Mouse (Mus musculus) right cerebral cortex, adult 2 months (tissue): ENCODE measurements around the gene 1700122O11Rik.

ENCODE experiments used
- DNase-seq, 2 experiments: peaks; one replicate each; pipeline ENCODE4 v3.0.0; 2021 to 2022; ENCODE audit warnings: low spot score in 2 of 2

1700122O11Rik gene

DNA sequence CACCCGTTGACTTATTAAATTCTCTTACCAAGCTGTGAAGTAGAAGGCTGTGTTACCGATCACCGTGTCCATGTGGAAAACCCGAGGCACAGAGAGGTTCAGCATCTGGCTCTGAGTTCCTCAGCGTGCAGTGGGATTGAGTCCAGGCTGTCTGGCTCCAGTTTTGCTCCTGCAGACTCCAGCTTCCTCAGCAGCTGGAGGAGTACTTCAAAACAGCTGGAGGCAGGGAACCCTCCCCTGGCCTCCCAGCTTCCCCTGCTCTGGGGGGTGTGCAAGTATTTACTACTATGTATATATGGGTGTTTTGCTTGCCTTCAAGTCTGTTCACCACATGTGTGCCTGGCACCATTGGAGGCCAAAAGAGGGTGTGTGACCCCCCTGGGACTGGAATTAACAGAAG is 9.8 kb downstream of the 1700122O11Rik start:
- no peak for DNase-seq

DNA sequence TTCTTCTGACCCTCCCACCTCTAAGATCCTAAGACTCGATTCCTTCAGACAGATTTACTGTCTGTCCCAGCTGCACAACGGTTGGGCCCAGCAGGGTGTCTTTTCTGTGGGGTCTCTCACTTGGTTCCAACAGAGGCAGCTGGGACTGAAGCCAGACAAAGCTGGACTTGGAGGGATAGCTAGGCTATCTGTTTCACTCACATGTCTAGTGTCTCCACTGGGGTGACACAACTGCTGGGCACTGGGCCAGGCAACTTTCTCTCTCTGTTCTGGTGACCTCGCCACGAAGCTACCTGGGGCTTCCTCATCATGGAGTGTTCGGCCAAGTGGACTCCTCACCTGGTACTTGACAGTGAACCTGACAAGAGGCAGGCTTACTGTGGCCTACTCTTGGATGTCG is 10.4 kb downstream of the 1700122O11Rik start:
- no peak for DNase-seq

DNA sequence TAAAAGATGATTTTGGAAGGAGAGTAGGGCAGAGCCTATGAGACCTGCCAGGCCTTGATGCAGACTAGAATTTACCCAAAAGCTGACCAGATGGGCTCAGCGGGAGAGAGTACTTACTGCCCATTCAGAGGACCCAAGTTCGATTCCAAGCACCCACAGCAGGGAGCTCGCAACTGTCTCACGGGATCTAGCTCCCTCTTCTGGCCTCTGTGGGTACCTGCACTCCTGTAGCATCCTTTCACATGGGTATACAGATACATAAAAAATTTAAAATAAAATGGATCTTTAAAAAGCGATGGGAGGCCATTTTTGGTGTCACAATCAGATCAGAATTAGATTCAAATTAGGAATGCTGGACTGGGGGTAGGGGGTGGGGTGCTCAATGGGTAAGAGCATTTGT is 11.1 kb downstream of the 1700122O11Rik start:
- DNase-seq = no peak

DNA sequence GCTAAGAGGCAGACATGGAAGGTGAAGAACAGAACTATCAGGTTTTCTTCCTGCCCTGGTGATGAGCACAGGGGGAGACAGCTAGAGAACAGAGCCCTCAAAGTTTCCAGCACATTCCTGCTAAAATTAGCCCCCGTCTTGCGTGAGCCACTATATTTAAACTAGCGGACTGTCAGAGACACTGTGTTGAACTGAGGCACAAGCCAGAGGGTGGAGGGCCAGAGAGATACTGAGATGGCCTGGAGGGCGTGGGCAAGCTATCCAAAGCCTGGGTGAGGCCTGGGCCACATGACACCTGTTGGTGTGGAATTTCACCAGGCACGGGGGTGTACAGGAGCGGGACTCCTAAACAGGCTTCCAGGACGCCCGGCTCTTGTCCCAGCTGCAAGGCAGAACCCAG is 14.0 kb downstream of the 1700122O11Rik start:
- DNase-seq = no peak

DNA sequence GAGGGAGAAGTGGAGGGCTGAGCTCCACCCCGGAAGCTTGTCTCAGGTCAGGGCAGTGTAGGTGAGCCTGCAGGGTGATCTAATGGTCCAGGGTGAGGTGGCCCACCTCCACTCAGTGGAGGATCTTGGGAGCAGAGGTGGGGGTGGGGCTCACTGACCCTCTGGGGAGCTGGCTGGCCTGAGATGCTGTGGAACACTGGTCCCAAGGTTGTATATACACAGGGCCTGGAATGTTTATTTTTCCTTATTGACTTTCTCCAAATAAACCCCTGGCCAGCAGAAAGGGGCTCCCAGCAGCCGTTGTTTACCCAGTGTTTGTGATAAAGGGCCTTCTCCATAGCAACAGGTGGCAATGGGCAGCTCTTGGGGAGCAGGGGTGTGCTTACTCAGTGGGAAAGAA is 18.5 kb downstream of the 1700122O11Rik start:
- DNase-seq = no peak

DNA sequence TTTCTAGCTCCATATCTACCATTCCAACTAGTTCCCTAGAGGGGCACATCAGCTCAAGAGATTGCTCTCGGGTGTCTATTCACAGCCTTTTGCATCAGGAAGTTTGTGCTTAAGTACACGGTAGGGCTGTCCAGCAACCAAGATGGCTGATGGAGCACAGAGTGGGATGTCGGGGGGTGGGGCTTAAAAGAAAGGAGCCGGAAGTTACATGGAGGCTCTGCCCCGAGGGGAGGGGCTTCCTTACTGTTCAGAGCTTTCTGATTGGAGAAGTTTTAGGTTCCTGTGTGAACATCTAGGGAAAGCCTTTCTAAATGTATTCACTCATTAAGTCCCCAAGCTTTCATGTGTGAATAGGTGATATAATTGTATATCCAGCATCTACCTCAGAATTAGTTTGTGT is 21.5 kb downstream of the 1700122O11Rik start:
- DNase-seq = no peak

DNA sequence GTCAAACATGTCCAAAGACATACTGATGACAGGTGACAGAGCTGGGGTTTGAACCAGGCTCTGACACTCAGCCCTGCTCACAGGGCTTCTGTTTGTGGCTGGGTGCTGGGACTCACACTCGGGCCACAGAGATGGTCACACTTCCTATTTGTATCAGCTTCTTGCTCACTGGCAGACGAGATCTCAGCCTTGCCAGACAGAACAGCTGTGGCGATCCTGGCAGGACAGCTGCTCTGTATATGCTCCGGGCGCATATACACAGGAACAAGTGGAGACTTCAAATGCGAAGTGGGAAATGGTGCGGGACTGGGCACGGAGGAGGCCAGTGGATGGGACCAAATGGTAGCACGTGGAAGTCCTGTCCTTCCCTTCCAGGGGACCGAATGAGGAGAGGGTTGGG is 25.5 kb downstream of the 1700122O11Rik start:
- no peak for DNase-seq

DNA sequence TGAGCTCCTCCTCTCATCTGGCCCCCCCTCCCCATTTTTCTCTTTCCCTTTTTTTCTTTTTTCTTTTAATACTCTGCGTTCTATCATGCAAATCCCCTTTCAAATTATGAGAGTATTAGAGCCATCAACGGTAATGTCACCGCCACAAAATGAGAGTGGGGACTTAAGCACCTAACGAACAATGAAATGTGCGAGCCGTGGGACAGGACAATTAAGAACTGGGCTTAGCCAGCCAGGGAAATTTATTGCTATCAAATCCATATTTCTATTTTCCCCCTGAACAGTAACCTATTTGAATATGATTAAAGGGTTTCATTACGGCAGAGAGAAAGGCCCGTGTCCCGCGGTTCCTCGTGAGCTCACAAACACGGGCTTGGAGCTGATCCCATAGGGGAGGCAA is 27.0 kb downstream of the 1700122O11Rik start:
- no peak for DNase-seq

DNA sequence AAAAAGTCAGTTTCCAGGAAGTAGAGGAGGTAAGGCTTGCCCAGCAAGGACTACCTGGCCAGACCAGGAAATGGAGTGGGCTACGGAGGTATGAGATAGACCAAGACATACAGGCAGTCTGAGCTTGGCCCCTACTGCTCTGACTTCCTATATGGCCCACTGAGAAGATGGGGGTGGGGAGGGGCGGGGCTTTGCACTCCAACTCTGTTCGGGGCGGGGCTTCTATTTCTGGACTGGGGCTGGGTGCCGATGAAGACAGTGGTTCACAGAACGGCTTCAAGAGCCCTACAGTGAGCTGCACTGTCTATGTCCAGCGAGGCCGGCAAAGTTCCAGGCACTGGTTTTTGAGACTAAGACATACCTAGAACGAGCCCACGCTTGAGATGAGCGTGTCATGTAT is 27.8 kb downstream of the 1700122O11Rik start:
- DNase-seq = no peak

DNA sequence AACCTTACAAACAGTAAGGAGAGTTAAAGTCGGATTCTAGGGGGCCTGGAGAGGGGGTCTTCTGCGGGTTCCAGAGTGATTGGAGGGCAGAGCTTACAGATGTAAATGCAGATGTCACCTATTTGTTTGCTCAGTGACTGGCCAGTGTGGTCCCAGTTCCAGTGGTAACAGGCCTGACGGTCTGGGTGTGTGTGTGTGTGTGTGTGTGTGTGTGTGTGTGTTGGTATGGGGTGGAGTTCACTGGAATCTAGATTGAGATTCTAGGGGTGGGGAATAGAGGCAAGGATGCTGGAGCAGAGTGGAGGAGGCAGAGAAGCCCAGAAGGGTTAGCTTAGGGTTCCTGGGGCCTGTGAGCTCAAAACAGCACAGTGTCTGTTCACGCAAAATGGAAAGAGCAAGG is 32.3 kb downstream of the 1700122O11Rik start:
- no peak for DNase-seq

DNA sequence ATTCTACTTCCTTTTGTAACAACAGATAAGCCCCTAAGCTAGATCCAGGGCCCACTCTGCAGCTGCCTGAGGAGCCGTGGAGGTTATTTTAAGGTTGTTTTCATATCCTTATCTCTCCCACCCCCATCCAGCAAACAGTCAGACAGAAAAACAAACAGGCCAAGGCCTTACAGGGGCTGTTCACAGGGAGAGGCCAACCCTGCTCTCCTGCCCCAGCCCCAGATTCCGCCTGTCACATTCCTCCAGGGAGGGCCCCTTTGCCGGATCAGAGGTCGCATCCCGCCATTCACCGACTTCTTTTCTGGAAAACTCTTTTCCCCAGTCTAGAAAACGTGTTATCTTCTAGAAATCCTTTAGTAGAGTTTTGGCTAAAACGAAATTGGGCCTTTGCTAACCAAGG is 33.0 kb downstream of the 1700122O11Rik start:
- no peak for DNase-seq

DNA sequence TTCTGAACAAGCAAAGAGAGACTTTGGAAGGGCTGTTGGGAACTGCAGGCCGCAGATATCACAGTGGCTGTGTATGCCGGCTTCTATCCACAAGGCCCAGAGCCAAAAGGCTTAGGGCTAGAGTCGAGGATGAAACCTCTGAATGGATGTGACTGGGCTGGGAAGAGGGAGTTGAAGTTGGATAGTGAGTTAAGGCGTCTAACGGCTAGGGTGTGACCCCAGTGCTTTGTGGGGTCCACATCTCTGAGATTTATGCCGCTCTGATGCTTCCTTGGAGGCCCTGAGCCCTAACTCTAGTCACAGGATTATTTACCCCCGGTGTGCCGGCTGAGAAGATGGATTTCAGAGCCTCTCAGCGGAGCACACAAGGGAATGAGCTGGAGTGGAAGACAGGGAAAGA is 33.5 kb downstream of the 1700122O11Rik start:
- DNase-seq = no peak

DNA sequence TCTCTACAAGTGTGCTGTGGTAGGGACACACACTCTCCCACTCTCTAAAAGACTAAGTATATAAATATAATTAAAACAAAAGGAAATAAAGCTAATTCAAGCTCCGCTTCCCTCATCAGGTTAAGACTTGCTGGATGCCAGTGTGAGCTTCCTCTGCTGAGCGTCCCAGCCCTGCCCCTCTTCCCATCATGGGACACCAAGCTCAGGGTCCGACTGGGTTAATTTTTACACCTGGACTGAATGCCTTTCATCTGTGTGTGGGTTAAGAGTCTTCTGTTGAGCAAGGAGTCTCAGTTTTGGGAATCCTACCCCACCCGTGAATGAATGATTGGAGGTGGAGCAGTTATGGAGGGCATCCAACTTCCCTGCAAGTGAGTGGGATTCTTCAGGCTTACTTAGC is 35.6 kb downstream of the 1700122O11Rik start:
- no peak for DNase-seq

DNA sequence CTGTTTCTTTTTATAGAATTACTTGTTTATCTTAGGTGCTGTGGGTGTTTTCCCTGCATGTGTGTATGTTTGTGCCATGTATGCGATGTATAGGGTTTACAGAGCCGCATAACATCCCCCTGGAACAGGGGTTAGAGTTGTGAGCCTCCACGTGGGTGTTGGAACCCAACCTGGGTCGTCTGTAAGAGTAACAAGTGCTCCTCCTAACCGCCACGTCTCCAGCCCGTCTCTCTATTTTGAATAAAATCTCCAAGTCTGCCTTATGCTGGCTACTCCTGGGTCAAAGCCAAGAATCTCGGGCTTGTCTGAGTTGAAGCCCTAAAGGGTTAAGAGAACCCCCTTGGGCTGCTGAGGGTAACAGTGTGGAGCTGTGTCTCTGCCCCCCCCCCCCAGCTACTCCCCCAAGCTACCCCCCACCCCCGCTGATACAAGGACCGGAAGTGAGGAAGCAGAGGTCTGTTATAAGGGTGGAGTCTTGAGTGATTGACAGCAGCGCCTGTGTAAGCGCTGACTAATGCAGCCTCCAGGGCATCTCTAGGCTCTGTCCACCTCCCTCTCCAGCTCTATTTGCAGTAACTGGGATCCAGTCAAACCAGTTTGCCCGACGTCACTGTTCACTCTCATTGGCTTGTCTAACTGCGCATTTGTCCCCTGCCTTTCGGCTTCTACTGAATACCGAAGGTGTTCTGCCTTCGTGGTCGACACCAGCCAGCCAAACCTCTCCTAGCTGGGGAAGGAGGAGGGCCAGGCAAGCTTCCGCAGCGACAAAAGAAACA is 36.3 kb downstream of the 1700122O11Rik start:
- peak; percentile 32 to 43 for DNase-seq

DNA sequence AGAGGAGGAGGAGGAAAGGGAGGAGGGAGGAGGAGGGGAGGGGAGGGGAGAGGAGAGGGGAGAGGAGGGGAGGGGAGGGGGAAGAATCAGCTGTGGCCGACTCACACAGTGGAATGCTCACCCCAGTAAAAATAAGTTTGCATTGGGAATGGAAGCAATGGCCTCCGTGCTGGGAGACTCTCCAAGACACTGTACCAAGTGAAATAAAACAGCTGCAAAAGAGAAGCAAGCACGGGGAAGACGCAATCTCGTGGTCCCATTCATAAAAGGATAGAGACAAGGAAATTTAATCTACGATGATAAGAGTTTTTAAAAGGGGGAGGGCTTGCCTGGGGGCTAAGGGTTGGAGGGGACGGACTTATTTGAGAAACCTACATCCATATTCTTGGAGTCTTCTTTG is 36.9 kb downstream of the 1700122O11Rik start:
- DNase-seq = no peak

DNA sequence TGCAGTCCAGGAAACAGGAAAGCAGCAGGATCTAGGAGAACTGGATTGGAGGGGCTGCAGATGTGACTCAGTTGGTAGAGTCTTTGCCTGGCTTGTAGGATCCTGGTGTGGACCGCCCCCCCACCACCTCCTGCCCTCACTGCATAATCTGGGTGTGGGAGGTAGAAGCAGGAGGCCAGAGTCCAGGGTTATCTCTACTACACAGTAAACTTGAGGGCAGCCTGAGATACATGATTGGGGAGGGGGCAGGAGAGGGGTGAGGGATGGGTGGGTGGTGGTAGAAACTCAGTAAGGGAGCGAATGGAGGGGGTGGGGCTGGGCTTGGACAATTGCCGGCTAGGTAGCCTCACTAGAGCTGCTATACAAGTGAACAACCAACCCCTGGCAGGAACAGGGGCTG is 38.3 kb downstream of the 1700122O11Rik start:
- no peak for DNase-seq

DNA sequence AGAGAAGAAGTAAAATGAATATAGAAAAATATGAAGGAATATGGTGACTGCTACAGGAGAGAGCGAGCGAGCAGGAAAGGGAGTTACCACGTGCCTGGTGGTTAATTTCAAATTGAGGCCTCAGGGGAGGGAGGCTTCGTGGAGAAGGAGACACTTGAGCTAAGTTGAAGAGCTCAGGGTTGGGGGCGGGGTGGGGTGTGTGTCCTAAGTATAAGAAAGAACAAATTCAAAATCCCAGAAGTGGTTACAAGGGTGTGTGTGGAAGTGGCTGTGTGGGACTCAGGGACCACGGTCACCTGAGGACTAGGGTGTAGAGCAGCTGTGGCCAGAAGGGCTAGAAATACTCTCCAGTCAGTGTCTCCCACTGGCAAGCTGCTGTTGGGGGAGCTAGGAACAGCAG is 38.7 kb downstream of the 1700122O11Rik start:
- no peak for DNase-seq

DNA sequence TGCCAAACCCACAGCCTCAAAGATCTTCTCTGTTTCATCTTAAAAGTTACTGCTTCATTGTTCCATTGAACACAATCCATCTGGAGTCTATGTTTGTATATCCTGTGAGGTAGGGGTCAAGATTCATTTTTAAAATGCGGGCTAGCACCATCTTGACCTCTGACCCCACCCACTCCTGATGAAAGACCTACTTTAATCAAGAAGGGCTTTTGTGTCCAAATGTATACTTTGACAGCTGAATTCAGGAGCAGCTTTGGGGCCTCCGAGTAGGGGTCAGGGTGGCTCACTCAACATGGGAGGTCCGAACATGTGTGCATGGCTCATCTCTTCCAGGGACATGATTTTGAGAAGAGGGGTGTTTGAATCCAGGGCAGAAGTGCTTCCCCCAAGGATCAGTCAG is 40.3 kb downstream of the 1700122O11Rik start:
- no peak for DNase-seq

DNA sequence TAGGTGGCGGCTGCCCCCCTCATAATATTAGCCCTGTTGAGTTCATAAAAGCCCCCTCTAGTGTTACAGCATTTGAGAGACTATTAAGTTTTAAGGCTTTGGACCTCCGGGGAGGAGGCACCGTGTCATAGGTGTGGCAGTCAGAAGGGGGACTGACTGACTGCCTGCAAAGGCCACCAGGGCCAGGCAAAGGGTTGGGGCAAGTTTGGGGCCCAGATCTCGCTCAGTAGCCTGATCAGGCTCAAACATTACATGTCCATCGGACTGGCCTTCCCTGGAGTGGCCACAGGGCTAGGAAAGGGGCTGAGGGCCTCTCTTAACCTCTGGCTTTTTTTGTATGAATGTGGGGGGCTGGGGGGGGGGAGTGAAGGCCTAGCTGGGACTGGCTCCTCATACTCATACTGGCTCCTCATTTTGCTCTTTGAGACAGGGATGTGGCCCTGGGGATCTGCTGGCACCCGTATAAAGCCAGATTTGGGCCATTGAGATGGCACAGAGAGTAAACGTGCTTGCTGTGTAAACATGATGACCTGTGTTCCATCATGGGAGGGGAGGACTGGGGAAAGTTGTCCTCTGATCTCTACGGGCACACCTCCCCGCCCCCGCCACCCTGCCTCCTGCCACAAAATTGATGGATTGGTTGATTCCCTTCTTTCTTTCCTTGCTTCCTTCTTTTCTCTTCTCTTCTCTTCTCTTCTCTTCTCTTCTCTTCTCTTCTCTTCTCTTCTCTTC is 47.5 kb downstream of the 1700122O11Rik start:
- DNase-seq = no peak

DNA sequence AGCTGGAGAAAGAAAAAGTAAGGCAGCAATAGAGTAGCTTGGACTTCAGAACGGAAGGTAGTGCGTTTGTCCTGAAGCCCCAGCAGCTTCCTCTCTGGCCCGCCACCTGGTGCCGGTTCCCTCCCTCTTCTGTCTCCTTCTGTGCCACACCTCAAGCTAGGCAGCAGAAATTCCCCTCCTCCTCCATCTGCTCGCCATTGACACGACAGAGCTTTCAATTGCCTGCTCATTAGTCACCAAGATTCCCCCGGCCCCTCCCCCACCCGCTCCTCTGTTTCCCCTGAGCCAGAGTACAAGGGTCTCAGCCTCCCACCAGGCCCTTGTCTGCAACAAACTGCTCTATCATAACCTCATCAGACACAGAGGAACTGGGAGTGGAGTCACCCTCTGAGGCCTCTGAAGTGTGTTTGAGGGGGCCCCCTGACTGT is 48.1 kb downstream of the 1700122O11Rik start:
- no peak for DNase-seq

DNA sequence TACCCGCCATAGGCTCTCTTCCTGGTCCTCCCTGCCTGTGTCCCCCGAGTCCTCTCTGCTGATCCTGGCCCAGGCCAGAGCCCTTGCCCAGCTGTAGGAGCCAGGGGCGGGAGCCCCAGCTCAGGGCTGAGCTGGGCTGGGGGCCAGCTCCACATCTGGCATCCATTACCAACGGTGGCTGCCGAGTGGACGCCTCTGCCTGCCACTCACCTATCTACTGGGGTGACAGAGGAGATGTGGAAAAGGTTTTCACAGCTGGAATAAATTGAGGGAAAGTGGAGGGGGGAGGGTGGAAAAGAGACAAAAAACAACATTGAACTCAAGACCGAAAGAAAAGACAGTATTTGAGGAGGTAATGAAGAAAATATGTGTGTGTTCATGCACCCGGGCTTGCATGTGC is 49.3 kb downstream of the 1700122O11Rik start:
- no peak for DNase-seq

DNA sequence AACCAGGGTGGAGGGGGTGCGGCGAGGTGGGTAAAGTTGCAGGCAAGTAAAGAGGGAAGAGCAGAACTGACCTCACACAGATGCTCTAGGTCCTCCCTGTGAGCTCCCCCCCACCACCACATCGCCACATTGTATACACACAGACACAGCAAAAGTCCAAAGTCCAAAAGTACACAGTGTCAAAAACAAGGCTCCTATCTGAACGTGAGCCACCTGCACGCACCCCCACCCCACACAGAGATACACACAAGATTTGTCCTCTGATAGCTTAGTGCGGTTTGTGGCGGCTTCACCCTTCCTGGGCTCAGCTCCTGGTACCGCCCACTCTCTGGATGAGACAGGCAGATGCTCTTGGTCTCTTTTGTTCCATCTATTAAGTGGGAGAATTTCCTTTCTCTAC is 50.0 kb downstream of the 1700122O11Rik start:
- no peak for DNase-seq
